Mouse (Mus musculus) cortical plate, adult 2 months (tissue): ENCODE data around the gene Stub1.

Experiments used
- CTCF ChIP-seq: fragments of 200-500 bp; IDR thresholded peaks from 2 replicates; pipeline ENCODE4 v1.5.1; 2011; ENCODE audit warnings: mild to moderate bottlenecking, control low read depth, low read length; ENCODE audit not compliant: insufficient read depth; ENCODE audit errors: extremely low read depth
- POLR2A ChIP-seq: fragments of 200-500 bp; IDR thresholded peaks from 2 replicates; pipeline ENCODE4 v1.6.1; 2011; ENCODE audit warnings: mild to moderate bottlenecking, low read length, control low read depth; ENCODE audit not compliant: insufficient read depth; ENCODE audit errors: extremely low read depth

GRCm38 (mm10) chr17:25864311-25864710, 31.1 kb upstream of the Stub1 start:
- TF ChIP-seq CTCF (no peak), POLR2A (no peak)
